Mouse (Mus musculus): ENCODE data around the gene Lima1. TPM values are rescaled to one million over a fixed set of nuclear protein-coding genes. Genes with fewer than 3 reads are reported as not detected.
A peak's percentile ranks its signal among the peaks of the same experiment; 100 is the strongest.
"Not testable (repeated sequence)": the region's sequence is repeated elsewhere in the genome, so short reads cannot be mapped to it uniquely, and the experiment has no call there.

The Lima1 gene
- polyA plus RNA-seq, 1 experiment from 2014 or later, result 65.4 TPM

DNA sequence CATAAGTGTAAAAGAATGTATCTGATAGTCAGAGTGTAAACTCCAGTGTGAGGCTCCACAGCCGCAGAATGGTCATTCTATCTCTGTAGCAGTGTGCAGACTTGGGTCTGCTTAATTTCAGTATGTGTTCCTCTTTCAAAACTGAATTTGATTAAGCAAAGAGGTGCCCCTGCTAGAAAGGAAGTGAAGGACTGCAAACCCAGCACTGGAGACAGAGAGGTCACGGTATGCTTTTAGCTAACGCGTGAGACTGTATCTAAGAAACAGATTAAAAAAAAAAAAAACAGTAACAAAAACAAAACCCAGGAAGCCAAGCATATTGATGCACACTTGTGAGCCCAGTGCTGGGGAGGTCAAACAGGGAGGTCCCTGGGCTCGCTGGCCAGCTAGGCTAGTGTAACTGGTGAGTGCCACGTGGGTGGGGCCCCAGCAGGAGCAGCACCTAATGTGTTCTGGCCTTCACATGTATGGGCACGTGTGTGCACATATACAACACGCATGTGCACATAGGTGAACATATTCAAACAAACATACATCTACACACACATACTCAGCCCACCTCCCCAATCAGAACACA lies 51.8 kb downstream of the Lima1 start:
- Histone ChIP-seq H3K36me3 (replicated peaks) (no peaks in the 10 kb centered on the region), H3K9me3 (no peaks in the 10 kb centered on the region), H3K27ac (replicated peaks) (peak overlapping the region; percentile 46; the same call in 1 of the 2 replicates), H3K27me3 (replicated peaks; ENCODE audit: low read depth, poor library complexity, severe bottlenecking) (no peaks in the 10 kb centered on the region), H3K4me1 (peaks cover 44% of the 10 kb centered on the region), H3K4me3 (no peak overlapping the region)
- peak; percentile 21 for DNase-seq (ENCODE audit: low spot score)
- WGBS, result 62% methylated on average over 8 of the region's 8 CpGs

DNA sequence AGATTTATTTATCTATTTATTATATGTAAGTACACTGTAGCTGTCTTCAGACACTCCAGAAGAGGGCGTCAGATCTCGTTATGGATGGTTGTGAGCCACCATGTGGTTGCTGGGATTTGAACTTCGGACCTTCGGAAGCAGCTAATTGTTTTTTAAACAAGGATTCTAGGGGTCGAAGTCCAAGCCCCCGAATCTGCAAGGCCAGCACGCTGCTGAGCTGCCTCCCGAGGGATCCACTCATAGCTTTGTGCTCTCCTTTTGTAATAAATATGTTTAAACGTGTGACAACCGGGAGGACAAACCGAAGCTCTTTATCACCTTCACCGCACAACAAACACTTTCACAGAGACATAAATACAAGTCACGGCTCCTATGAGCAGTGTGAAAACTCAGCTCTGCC lies 52.8 kb downstream of the Lima1 start:
- DNase-seq (ENCODE audit: low spot score); H3K27me3 ChIP-seq (replicated peaks; ENCODE audit: low read depth, poor library complexity, severe bottlenecking); H3K36me3 ChIP-seq (replicated peaks); H3K9me3 ChIP-seq; H3K27ac ChIP-seq (replicated peaks); H3K4me3 ChIP-seq: not testable (repeated sequence)
- 86% methylated on average over 13 of the region's 13 CpGs for WGBS
- peaks cover 51% of the 10 kb centered on the region for H3K4me1 ChIP-seq

- peak; percentile 80 for DNase-seq (ENCODE audit: low spot score)
- peak overlapping the region; percentile 96 for H3K27ac ChIP-seq (replicated peaks)
- H3K36me3 ChIP-seq (replicated peaks), result peaks cover 23% of the 10 kb centered on the region
- 26% methylated on average over 14 of the region's 14 CpGs for whole genome bisulfite sequencing
- peak overlapping the region; percentile 65 for H3K4me3 ChIP-seq
- peaks cover 12% of the 10 kb centered on the region; the same call in 1 of the 2 replicates for H3K9me3 ChIP-seq
- no peaks in the 10 kb centered on the region for H3K27me3 ChIP-seq (replicated peaks; ENCODE audit: low read depth, poor library complexity, severe bottlenecking)
- H3K4me1 ChIP-seq, result peaks cover 54% of the 10 kb centered on the region
These were observed 55.5 kb downstream of the Lima1 start for GRCm38 (mm10) chr15:99819621-99820279.

- Histone ChIP-seq H3K36me3 (replicated peaks) (peaks cover 30% of the 10 kb centered on the region), H3K27me3 (replicated peaks; ENCODE audit: low read depth, poor library complexity, severe bottlenecking) (no peaks in the 10 kb centered on the region), H3K4me1 (peaks cover 56% of the 10 kb centered on the region), H3K27ac (replicated peaks) (peak overlapping the region; percentile 96), H3K9me3 (peaks cover 12% of the 10 kb centered on the region; the same call in 1 of the 2 replicates), H3K4me3 (peak overlapping the region; percentile 65)
- DNase-seq (ENCODE audit: low spot score), result no peak
- 17% methylated on average over 6 of the region's 6 CpGs for WGBS
These were observed 56.2 kb downstream of the Lima1 start for GRCm38 (mm10) chr15:99819109-99819440.

- Histone ChIP-seq H3K27me3 (replicated peaks; ENCODE audit: low read depth, poor library complexity, severe bottlenecking) (no peaks in the 10 kb centered on the region), H3K27ac (replicated peaks) (peak overlapping the region; percentile 96), H3K36me3 (replicated peaks) (peaks cover 35% of the 10 kb centered on the region), H3K4me3 (peak overlapping the region; percentile 65), H3K9me3 (peaks cover 12% of the 10 kb centered on the region; the same call in 1 of the 2 replicates), H3K4me1 (peaks cover 51% of the 10 kb centered on the region)
- WGBS, result 8% methylated on average over 13 of the region's 13 CpGs
- peak; percentile 83 for DNase-seq (ENCODE audit: low spot score)
These were observed 56.7 kb downstream of the Lima1 start for GRCm38 (mm10) chr15:99818321-99819108.

GRCm38 (mm10) chr15:99817343-99818235 lies 57.7 kb downstream of the Lima1 start:
- peak overlapping the region; percentile 65 for H3K4me3 ChIP-seq
- H3K27ac ChIP-seq (replicated peaks), result peak overlapping the region; percentile 96
- peaks cover 12% of the 10 kb centered on the region; the same call in 1 of the 2 replicates for H3K9me3 ChIP-seq
- peaks cover 44% of the 10 kb centered on the region for H3K4me1 ChIP-seq
- peaks cover 38% of the 10 kb centered on the region for H3K36me3 ChIP-seq (replicated peaks)
- H3K27me3 ChIP-seq (replicated peaks; ENCODE audit: low read depth, poor library complexity, severe bottlenecking), result no peaks in the 10 kb centered on the region
- DNase-seq (ENCODE audit: low spot score), result peak; percentile 62
- WGBS, result 14% methylated on average over 8 of the region's 8 CpGs

DNA sequence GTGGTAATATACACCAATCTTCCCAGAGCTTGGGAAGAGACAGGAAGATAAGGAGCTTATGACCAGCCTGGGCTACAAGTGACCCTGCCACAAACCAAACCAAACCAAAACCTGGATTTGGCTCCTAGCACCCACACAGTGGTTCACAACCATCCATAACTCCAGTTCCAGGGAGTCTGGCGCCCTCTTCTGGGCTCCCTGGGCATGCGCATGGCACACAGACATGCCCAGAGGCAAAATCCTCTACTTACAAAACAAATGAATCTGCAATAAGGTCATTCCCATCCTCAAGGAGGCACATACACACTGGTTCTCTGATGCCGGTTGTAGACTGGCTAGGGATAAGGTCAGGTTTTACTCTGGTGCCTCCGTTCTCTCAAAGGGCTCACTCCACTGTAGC lies 59.3 kb downstream of the Lima1 start:
- peaks cover 50% of the 10 kb centered on the region for H3K36me3 ChIP-seq (replicated peaks)

GRCm38 (mm10) chr15:99814554-99815260 lies 60.5 kb downstream of the Lima1 start:
- Histone ChIP-seq H3K4me1 (peaks cover 40% of the 10 kb centered on the region), H3K27me3 (replicated peaks; ENCODE audit: low read depth, poor library complexity, severe bottlenecking) (no peaks in the 10 kb centered on the region), H3K4me3 (no peak overlapping the region), H3K36me3 (replicated peaks) (peaks cover 60% of the 10 kb centered on the region), H3K27ac (replicated peaks) (no peak overlapping the region), H3K9me3 (peaks cover 12% of the 10 kb centered on the region; the same call in 1 of the 2 replicates)
- WGBS, result 95% methylated on average over 24 of the region's 24 CpGs
- DNase-seq (ENCODE audit: low spot score), result no peak

More for the DNA sequence above, 59.3 kb downstream of the Lima1 start:
- Histone ChIP-seq H3K27me3 (replicated peaks; ENCODE audit: low read depth, poor library complexity, severe bottlenecking) (no peaks in the 10 kb centered on the region), H3K4me1 (peaks cover 53% of the 10 kb centered on the region), H3K9me3 (peaks cover 12% of the 10 kb centered on the region; the same call in 1 of the 2 replicates), H3K27ac (replicated peaks) (no peak overlapping the region), H3K4me3 (peak overlapping the region; percentile 65; the same call in 1 of the 2 replicates)
- 92% methylated on average over 4 of the region's 4 CpGs for WGBS
- no peak for DNase-seq (ENCODE audit: low spot score)

DNA sequence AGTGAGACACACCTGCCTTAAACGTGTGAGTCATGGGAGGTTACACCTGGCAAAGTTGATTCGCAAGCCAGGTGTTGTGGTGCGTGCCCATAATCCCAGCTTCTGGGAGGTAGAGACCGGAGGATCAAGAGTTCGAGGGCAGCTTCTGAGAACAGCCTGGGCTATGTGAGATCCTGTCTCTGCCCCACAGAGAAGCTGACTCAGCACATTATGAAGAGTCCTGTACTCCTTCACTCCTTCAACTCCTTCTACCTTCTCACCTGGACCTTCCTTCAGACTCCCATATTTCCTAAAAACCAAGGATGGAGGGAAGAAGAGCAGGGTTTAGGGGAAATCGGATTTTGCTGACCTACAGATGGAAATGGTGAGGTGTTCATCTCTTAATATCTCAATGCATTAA lies 61.6 kb downstream of the Lima1 start:
- DNase-seq (ENCODE audit: low spot score), result no peak
- Histone ChIP-seq H3K4me3 (no peak overlapping the region), H3K27ac (replicated peaks) (no peak overlapping the region), H3K36me3 (replicated peaks) (peaks cover 66% of the 10 kb centered on the region), H3K27me3 (replicated peaks; ENCODE audit: low read depth, poor library complexity, severe bottlenecking) (no peaks in the 10 kb centered on the region), H3K4me1 (peaks cover 36% of the 10 kb centered on the region), H3K9me3 (peaks cover 12% of the 10 kb centered on the region; the same call in 1 of the 2 replicates)
- 96% methylated on average over 6 of the region's 6 CpGs for WGBS

DNA sequence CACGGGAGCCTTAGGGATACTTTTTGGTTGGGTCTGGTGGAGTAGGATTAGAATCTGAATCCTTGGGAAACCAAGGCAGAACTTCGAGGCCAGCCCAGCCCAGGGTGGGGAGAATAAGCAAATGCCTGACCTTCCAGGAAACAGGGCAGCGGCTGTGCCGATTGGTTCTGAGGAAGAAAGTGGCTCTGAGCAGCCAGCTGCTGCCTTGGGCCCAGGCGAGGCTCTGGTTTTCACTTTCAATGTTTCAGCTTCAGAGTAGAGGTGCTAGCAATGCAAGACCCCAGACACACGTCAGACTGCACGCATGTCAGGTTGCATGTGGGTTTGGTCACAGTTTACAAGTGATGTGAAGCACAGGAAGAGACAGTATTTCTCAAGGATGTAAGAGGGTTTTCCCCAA lies 63.2 kb downstream of the Lima1 start:
- 64% methylated on average over 7 of the region's 7 CpGs for WGBS
- no peak overlapping the region for H3K4me3 ChIP-seq
- peaks cover 39% of the 10 kb centered on the region for H3K4me1 ChIP-seq
- no peak for DNase-seq (ENCODE audit: low spot score)
- H3K27ac ChIP-seq (replicated peaks), result 0 out of 2 replicates have a peak overlapping the region, but pooled peaks have one; percentile 24
- peaks cover 12% of the 10 kb centered on the region; the same call in 1 of the 2 replicates for H3K9me3 ChIP-seq
- no peaks in the 10 kb centered on the region for H3K27me3 ChIP-seq (replicated peaks; ENCODE audit: low read depth, poor library complexity, severe bottlenecking)
- peaks cover 74% of the 10 kb centered on the region for H3K36me3 ChIP-seq (replicated peaks)
